Mouse (Mus musculus): ENCODE data around the gene Pfkfb1.
A peak's percentile ranks its signal among the peaks of the same experiment; 100 is the strongest.

Pfkfb1 gene

DNA sequence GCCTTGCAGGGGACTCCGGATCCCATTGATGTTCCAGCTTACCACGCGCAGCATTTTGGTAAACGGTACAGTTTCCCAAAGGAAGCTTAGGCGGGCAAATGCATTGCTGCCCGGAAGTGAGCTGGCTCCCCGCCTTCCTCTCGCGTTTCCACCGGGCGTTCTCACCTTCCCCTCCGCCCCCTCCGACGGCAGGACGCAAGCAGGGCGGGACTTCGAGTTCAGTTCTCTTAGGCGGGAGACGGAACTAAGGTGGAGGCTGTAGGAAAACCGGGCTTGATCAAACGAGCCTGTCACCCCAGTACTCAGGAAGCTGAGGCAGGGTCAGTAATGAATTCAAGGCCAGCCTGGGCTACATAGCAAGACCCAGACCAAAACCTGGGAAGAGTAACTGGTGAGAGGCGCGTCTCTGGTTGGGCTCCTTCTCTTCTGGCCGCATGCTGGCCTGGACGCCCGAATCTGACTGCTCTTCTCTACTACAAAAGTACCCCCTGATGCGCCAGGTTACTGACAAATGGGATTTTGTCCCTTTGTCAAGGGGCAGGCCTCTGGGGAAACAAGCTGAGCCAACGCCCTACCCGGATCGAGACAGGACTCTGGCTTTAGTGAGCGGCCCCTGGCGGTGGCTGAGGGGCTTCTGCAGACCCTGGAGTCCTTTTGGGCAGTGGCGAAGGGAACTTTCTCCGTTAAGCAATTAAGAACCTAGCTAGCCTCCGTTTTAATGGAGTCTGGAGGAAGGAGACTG lies at the start of gene Pfkfb1:
Pfkfb1 (plus strand) TSS at position 207 of the 742 bp plus-strand sequence.
- peak; percentile 71 to 81 for DNase-seq

DNA sequence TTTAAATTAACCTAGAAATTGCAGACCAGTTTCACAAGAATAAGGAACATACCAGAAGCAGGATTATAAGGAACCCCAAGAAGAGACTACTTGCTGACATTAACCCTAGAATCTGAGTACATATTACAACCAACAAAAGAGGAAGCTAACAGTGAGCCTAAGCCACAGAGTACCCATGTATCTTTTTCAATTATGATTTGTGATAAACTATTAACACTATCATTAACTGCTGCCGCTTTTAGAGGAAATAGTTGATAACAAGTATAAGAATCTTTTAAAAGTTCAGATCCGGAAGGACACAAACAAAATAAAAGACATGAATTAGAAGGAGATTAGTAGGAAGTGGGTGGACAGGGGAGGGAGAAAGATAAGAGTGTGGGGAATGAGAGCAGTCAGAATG lies 47.9 kb upstream of the Pfkfb1 start:
- no peak for DNase-seq

DNA sequence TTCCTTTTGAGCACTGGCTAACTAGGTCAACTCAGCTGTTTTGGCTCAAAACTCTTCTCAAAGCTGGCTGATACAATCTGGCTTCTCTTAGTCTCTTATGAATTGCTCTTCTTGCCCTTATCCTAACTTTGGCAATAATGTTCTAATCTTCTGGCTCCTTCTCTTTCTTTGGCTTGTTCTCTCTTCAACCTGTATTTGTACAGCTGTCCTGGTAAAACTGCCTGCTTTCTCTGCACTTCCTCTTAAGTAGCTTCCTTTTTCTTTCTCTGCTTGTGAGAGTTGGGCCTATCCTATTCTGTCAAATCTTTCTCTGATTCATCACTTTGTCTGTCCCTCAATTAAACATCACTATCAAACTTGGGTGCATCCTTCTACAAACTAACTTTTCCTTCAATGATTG lies 46.3 kb upstream of the Pfkfb1 start:
- DNase-seq = no peak

DNA sequence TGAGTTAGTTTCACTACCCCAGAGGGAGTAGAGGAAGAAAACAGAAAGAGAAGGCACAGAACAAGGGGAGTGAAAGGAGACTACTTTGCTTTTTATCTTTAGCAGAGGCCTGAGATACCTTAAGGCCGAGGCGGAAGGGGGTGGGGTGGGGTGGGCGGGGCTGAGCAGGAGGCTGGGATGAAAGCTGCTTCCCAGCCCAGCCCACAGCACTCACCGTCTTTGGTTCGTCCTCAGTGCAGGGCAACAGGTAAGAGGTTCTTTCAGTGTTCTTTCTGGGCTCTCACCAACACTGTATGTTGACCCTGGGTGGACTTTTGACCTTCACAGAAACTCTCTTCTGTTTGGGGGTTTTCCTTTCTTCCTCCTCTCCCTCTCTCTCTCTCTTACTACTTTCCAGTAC lies 40.8 kb upstream of the Pfkfb1 start, which contains the start of gene Alas2:
Alas2 (plus strand) TSS at position 137 of the 400 bp plus-strand sequence.
- DNase-seq = no peak

DNA sequence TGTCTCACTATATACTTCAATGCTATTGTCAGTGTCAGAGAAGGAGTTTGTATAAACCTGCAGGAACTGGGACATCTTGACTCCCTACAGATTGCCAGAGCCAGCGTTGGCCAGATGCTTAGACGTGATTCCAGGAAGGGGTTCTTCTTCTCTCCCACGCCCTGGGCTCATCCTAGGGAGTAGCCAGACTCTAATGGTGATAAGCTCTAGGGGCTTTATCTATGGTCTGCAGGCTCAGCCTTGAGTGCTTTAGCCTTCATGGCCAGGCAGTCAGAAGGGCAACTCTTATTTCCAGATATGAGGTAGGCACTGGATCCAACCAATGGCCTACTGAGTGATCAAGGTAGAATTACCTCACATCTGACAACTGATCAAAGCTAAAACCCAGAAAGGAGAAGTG lies 38.4 kb upstream of the Pfkfb1 start:
- no peak for DNase-seq

DNA sequence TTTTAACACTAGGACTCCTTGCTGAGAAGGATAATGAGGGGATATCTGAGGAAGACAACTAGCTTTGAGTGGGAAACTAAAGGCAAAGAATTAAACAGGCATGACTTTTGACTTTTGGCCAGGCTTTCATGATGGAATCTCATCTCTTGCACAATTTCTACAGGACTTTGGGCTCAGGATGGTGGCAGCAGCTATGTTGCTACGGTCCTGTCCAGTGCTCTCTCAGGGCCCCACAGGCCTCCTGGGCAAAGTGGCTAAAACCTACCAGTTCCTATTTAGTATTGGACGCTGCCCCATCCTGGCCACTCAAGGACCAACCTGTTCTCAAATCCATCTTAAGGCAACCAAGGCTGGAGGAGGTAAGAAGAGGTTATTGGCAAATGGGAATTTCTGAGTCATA lies 36.0 kb upstream of the Pfkfb1 start:
- no peak for DNase-seq

DNA sequence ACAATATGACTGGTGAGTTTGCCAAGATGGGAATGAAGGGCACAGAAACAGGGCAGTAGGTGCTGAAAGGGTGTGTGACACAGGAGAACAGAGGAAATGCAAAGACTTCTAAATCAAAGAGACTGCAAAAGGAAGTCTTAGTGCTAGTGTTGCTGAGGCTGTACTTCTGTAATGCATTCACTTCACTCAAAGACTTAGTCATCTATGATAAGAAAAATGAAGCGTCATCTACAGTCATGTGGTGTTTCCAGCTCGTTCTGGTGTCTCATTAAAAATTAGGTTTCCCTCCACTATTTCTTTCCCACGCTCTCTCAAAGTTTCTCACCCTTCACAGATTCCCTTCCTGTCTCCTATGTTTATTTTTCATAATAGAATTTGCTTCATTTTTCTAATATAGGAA lies 34.0 kb upstream of the Pfkfb1 start:
- no peak for DNase-seq

DNA sequence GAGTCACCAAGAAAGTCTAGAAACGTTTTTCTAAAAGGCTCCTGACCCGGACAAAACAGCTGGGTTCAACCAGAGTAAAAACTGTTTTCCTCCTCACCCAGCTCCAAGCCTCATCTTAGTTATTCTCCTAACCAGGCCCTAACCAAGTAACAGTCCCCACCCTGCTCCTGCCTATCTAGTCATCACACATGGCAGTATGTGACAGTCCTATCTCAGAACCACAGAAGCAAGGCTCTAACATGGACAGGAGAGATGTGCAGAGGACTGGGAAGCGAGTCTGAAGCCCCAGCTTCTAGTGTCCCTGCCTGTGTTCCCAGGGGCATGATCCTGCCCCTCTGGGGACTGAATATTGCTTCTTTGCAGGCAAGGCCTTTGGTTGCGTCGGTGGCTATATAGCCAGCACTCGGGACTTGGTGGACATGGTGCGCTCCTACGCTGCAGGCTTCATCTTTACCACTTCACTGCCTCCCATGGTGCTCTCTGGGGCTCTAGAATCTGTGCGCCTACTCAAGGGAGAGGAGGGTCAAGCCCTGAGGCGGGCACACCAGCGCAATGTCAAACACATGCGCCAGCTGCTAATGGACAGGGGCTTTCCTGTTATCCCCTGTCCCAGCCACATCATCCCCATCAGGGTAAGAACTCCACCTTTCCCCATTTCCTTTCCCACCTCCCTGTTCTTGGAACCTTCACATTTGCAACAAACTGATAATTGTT lies 23.2 kb upstream of the Pfkfb1 start:
- DNase-seq = no peak

DNA sequence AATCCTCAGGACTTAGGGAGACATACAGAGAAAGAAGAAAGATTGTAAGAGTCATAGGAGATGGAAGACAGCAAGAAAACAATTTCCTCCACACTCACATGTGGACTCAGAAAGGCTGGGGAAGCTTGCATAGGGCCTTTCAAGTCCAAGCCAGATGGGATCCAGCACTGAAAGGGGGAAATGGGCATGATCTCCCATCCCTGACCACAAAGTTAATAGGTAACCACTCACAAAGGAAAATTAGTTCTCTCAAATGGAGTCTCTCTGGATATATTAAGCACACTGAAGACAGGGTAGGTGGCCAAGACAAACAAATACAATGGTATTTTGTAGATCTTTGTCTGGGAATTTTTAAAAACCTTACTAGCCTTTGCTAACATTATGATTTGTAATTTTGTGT lies 6.1 kb upstream of the Pfkfb1 start:
- DNase-seq = no peak

DNA sequence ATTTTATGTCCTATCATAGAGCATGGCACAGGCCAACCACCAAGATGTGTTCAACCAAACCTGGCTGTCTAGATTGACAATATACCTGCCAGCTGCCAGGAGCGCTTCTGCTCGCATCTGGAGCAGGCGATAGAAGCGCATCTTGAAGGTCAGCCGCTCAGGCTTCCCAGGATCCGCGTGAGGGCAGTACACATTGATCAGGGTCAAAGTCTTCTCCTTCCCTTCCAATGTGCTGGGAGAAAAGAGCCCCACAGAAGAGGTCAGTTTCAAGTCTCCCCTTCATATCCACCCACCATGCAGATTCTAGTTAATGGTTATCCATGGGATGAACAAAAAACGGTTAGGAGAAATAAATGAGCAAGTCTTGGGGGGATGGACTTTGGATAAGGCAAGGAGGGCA lies 2.9 kb upstream of the Pfkfb1 start:
- no peak for DNase-seq

DNA sequence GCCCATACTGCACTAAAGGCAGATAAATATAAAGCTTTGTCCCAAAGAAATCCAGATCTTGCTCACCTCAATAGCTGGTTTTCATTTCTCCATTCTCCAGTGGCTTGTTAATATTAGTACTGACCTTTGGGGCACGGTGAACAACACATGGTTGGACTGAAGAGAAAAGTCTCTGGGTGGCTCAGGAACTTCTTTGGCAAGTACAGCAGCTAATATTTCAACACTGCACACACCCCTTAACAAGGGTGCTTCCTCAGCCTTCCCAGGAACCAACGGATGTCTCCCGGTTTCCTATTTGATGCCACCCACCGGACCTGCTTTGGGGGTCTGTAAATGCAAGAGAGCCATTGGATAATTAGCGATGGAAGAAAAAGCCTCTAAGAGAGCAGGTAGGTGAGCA lies 1.7 kb downstream of the Pfkfb1 start, which contains the start of gene Apex2:
Apex2 (minus strand) TSS at position 173 of the 400 bp plus-strand sequence.
- DNase-seq = no peak

DNA sequence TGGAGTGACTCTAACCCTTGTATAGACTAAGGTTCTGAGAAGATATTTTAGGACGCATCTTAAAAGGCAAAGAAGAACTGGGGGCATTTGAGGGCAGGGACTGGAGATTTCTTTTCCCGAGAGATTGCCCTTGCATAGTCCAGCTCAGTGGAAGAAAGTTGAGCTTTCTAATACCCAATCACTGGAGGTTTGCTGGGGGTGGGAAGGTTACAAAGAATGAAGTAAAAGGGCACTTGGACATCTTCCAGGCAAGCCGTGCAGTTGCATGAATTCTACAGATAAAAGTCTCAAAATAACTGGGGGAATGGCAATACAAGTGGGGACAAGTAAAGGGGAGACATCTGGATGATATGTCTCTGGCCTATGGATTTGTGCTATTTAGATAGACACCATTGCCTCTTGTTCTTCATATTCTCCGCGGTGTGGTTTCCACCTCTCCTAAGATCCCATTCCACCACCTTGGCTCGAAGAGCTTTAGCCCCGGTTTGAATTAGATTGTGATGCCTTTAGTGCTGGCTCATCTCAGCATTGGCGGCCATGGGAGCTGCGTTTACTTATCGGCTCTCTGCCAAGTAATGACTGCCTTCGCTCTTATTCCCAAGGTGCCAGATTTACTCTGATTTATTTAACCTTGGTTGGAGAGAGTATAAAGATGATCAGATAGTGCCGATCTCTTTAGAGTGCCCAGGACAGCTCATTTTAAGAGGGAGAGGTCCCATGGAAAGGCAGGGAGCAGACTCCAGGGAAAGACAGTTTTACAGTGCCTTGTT lies 5.4 kb downstream of the Pfkfb1 start:
- no peak for DNase-seq

DNA sequence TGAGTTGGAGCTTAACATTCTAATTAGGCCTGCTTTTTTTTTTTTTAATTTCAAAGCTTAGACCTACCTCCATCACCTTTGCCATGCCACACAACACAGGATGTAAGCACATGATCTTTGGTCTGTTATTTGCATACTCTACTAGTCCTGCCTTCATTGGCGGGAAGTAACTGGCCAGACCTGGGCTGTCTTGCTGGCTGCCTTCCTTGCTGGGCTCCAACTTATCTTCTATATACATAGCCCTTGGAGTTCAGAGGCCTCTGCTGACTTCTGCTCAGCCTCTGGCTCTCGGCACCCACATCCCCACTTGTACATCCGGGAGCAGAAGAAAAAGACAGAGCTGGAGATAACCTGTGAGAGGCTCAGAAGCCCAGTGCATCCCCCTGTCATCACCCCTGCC lies 6.1 kb downstream of the Pfkfb1 start:
- DNase-seq = no peak

DNA sequence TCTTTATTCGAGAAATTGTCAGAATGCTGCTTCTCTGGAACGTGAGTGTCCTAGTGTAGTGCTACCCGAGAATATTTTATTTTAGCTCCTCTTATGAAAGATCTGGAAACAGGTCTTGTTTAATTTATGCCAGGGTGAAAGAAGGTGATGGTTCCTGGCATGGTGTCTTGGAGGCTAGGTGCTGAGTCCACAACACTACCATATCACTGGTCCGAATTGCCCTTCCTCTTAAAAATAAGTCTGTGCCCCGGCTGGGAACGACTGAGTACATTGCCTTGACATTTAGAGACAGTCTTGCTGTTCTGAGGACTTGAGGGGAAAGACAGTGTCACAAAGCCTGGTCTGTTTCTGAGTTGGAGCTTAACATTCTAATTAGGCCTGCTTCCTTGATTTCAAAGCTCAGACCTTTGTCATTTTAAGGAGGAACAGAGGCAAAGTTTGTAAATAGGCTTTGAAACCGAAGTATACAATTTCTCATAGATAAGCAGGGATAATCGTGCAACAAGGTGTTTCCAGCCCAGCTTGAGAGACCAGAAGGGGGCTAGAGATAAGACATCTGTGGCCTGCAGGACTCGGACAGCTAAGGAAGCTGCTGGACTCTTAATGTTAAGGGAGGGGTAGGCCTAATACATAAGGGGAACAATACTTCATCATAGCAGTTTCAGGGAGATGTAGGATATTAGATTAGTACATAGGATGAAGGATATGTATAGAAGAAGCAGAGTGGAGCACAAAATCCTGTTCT lies 7.2 kb downstream of the Pfkfb1 start:
- DNase-seq = no peak

DNA sequence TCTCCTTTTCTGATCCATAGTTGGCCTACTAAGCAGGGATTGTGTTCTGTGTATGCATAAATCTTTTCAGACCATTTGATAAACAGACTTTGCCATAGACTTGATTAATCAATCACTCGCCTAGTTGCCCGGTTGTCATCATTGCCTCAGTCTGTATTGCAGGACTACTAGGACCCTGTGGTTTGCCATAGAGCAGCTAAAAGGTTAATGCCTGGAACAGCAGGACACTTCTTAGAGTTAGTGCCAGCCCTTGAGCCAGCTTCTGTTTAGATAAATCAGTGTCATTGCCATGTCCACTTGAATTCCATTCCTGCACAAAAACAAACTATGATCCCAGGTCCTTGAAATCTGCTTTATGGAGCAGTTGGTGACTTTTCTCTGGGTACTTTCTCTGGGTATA lies 10.9 kb downstream of the Pfkfb1 start:
- no peak for DNase-seq

DNA sequence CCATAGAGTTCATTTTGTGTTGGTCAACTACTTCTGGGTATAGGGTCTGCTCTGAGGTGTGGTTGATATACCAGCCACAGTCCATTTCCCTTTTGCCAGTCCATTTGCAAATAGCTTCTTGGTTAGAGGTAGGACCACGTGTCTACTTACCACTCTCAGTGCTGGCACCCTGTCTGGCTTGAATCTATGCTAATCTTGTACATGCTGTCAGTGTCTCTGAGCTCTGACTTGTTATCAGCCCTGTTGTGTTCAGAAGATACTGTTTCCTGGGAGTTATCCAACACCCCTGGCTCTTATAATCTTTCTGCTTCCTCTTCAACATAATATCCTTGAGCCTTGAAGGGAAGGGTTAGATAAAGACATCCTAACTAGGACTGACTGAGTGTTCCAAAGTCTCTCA lies 48.4 kb downstream of the Pfkfb1 start:
- DNase-seq = no peak

DNA sequence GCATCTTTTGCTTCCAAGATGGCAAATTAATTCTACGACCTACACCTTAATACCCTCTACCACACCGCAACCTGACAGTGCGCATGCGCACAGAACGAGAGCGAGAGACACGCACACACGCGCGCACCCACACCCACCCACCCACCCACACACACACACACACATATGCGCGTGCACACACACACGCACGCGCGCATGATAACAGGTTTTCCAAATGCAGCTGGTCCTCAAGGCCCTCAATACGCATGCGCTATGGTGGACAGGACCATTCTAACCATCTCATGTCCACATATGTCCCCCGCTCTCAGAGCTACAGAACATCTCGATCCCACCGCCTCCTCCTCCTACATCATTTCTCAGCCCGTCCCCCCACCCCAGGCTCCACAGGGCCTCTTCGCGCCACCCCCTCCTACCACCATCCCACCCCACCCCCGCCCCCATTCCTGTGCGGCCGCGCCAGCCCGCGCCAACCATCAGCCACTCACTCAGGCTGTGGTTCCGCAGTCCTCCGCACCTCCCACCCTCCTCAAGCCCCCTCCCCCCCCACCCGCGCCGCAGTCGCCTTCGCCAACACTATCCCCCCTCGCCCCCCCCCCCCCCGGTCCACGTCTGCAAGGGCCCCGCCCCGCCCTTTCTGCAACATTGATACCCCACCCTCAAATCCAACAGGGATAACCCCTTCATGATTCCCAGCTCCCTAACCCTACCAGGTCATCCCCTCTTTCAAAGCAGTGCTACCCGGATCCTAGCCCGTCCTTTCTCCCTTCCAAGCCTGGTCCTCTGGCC lies 68.3 kb downstream of the Pfkfb1 start:
- no peak for DNase-seq

DNA sequence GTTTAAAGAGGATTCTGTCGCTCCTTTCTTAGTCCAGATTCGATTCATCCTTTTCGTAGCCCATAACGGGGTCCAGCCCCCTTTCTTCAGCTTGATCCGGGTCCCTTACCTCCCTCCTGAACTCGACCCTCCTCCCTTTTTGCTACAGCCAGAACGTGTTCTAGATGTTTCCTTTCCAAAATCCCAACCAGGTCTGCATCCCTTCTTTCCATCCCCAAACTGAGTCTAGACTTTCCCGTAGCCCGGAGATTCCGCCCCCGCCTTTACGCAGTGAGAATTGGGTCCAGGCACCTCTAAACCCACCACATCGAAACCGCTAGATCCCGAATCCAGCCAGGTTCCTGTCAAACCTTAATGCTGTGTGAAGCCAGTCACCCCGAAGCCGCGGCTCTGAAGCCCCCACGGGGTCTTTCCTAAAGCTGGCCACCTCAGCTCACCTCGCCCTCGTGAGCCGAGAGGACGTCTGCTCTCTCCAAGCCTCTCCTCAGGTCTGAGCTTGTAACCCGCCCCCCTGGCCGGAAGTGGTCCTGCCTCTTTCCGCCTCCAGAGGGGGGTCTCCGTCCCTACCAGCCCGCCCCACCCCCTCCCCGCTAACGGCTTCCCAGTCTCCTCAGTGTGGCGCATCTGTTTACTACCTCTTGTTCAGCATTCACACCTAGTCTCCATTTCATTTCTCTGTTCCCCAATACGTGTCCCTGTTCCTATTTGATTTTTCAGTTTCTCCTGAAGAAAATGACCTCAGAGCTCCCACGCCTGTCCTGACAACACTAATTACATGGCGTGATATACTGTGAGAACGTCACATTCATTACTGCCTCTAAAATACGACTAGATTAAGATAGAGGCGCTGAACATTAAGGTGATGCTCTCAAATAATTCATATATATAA lies 69.1 kb downstream of the Pfkfb1 start, which contains the start of gene Tro:
Tro (minus strand) TSS at position 676 of the 889 bp plus-strand sequence.
- DNase-seq = peak in 1 of 2 experiments; percentile 17

DNA sequence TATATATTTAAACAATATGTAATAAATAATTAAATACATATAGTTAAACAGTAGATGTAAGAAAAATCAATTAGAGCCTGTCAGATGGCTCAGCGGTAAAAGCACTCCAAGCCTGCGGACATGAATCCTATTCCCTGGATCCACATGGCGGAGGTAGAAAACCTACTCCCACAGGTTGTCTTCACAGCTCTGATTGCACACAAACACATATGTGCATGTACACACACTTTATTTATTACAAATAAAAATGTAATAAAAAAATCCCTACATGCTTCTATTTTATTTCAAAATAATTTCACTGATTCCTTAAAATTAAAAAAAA lies 69.7 kb downstream of the Pfkfb1 start:
- no peak for DNase-seq

DNA sequence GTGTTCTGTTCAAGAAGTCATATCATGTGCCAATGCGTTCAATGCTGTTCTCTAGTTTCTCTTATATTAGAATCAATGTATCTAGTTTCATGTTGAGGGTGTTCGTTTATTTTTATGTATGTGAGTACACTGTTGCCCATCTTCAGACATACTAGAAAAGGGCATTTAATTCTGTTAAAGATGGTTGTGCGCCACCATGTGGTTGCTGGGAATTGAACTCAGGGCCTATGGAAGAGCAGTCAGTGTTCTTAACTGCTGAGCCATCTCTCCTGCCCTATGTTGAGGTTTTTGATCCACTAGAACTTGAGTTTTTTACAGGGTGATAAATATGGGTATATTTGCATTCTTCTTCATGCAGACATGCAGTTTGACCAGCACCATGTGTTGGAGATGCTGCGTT lies 74.8 kb downstream of the Pfkfb1 start:
- peak in 1 of 2 experiments; percentile 6 for DNase-seq

DNA sequence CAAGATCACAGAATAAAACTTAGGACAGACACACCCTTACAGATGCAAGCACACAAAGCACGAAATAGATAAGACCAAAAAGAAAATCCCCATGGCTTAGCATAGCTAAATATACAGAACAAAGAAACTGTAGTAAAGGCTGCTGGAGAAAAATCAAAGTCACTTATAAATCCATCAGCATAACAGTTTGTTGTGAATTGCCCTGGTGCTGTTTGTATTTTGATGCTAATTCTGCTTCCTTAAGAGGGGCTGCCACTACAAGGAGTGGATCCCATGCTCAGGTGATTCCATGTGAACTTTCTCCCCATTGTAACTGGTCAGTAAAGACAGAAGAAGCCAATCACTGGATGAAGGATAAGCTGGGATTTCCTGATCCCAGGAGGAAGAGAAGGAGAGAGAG lies 89.5 kb downstream of the Pfkfb1 start:
- no peak for DNase-seq

Measured in thymus, postnatal 36 days (tissue).